Mouse (Mus musculus) lung, adult 2 months (tissue): ENCODE measurements around the gene Trmu.

ENCODE experiments used
- CTCF ChIP-seq: fragments of 200-500 bp; IDR thresholded peaks from 2 replicates; pipeline ENCODE4 v1.5.1; 2011; ENCODE audit warnings: mild to moderate bottlenecking, low read length, control low read depth; ENCODE audit not compliant: insufficient read depth
- POLR2A ChIP-seq: fragments of 200-500 bp; IDR thresholded peaks from 2 replicates; pipeline ENCODE4 v1.6.1; 2011; ENCODE audit warnings: low read depth, mild to moderate bottlenecking, control low read depth, low read length, borderline replicate concordance; ENCODE audit errors: extremely low read depth

DNA sequence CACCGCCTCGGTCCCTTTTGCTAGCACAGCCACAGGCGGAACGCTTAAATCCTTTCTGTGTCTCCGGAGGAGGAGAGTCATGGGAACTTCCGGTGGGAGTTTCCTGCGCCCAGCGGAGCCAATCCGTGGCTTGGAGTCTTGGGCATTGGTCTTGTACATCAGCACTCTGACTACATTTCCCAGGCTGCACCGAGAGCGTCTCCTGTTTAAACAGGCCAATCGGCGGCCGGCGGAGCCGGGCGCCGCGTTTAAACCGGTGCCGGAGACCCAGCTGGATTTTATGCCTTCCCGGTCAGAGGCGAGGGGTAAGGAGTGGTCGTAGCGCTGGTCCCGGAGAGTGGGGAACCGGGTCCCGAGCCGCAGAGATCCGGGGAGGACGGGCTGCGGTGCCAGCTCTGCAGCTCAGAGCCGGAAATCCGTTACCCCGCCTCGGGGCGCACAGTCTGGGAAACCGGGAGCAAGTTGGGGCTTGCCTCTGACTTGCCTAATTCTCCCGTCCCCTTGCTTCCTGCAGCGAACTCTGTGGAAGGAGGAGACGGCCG lies 19.6 kb upstream of the Trmu start, which contains the start of gene Gtse1:
- TF ChIP-seq CTCF (no peak), POLR2A (peak; percentile 76; the same call in 1 of the 2 replicates)
